Mouse (Mus musculus): ENCODE results near the gene Tom1l2. TPM values are rescaled to one million over a fixed set of nuclear protein-coding genes. Genes with fewer than 3 reads are reported as not detected.

Gene Tom1l2
- total RNA-seq (2014; fragmentation: Nextera tagmentation): 15.9 and 19.0 TPM in 2 replicates
- 3.9 and 5.3 TPM in 2 replicates for total RNA-seq (2017)

DNA sequence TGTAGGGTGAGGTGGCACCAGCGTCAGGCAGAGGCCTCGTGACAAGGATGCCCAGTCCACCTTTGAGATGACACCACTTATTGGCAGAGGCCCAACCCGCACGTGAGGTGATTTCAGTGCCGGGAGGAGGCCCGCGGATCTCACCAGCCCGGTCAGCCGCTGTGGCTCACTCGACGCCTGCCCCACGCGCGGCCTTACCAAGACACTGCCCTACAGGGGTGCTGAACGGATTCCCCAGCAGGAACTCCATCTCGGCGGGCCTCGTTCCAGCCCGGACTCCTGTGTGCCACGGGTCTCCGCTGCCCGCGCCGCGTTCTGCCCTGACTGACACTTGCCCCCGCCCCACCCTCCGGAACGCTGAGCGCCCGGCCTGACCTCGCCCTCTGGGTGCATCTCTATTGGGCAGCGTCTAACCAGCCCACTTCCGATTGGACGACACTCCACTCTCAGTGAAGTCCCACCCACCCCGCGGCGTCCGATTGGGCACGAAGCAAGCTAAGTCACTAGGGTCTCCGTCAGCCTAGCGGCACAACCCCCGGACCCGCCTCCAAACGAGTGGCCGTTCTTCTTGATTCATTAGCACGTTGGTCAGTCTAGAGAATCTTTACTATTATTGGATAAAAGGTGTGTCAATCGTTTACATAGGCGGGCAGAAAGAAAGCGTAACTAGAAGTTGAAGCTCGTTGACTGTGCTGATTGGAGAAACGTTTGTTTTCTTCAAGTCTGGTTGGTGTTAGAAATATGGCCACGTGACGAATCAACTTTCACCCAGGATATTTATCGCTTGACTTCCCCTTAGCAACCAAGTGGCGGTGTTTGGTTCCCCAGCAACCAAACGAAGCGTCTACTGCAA, at the start of gene Tom1l2, which contains the start of gene Drc3:
TSS of gene Tom1l2 (minus strand) at position 347 of the 853 bp plus-strand sequence.
TSS of gene Drc3 (plus strand) at position 771 of the 853 bp plus-strand sequence.
- ATAC-seq (replicated peaks; ENCODE audit: low FRiP score, low TSS enrichment, poor library complexity, severe bottlenecking): peak; percentile 97

GRCm38 (mm10) chr11:60397172-60397571, 44.5 kb upstream of the Tom1l2 start:
- no peak for ATAC-seq (replicated peaks; ENCODE audit: low FRiP score, low TSS enrichment, poor library complexity, severe bottlenecking)

GRCm38 (mm10) chr11:60396546-60396945, 43.8 kb upstream of the Tom1l2 start:
- ATAC-seq (replicated peaks; ENCODE audit: low FRiP score, low TSS enrichment, poor library complexity, severe bottlenecking): no peak

DNA sequence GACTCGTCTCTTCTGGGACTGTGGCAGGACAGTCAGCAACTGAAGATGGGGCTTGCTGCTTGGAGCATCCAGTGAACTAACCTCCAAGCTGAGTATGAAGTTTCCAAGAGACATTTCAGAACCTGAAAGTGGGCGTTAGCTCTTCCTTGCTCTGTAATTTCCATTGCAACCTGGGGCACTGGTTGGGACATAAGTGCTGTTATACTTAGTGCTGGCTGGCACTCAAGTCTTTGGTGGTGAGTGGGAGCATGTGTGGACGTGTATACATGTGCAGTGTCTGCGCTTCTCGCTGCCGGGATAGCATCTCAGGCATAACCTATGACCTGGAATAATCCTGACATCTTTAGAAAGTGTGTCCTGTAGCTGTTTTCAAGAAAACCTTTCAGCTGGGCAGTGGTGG, 38.6 kb upstream of the Tom1l2 start:
- ATAC-seq (replicated peaks; ENCODE audit: low FRiP score, low TSS enrichment, poor library complexity, severe bottlenecking): no peak

DNA sequence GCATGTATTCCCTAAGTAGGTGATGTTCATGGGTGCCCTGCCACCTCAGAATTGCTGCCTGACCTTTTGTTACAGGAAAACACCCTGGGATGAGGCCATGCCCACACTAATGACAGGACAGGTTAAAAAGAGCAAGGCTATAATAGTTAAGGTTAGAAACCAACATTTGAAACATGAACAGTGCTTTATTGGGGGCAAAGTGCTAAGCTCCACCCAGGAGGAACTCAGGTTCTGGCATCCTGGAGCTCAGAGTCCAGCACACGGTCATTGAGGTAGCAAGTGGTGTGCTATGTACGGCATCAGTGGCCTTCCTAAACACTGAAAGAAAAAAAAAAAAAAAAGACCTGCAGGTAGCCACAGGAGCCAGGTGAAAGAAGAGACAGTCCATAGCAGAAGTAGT, 35.2 kb upstream of the Tom1l2 start:
- no peak for ATAC-seq (replicated peaks; ENCODE audit: low FRiP score, low TSS enrichment, poor library complexity, severe bottlenecking)

DNA sequence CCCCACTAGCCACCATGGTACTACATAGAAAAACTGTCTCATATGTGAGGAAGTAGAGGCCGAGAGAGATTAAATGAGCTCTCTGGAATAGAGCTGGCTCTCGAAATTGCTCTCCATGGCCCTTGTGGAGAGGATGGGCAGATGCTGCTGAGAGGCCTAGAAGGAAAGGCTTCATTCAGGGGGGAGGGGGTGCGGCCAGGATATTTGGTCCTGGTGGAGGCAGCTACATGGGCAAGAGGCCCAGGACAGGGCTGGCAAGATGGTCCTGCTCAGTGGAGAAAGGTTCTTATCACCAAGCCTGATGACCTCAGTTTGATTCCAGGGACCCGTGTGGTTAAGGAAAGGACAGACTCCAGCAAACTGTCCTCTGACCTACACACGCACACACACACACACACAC, 33.2 kb upstream of the Tom1l2 start:
- ATAC-seq (replicated peaks; ENCODE audit: low FRiP score, low TSS enrichment, poor library complexity, severe bottlenecking): no peak

DNA sequence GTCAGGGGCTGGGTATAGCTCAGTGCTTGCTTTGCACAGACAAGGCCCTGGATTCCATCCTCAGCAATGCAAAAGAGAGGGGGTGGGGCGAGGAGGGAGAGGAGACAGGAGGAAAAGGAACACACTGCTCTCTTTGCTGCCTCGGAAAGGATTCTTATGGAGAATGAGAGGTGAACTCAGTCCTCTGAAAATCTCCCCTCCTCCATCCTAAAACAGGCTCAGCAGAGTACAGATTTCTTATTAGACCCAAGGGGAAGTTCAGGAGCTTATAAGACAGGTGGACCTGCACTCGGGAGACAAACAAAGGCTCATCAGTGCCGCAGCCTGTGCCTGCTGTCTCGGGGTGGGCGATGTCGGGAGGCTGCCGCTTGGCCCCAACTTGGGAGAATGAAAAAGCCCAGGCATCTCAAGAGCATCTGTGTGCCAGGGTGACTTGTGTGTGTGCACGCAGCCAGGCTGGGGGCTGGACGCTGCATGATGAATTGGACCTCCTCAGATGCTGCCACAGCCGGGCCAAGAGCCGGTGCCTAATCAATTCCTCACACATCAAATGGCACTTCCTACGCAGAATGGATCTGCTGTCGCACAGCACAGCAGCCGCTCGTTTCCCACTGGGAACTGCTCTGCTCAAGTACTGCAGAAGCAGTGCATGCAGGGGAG, 32.2 kb upstream of the Tom1l2 start:
- ATAC-seq (replicated peaks; ENCODE audit: low FRiP score, low TSS enrichment, poor library complexity, severe bottlenecking): no peak

- ATAC-seq (replicated peaks; ENCODE audit: low FRiP score, low TSS enrichment, poor library complexity, severe bottlenecking): no peak
Observed at GRCm38 (mm10) chr11:60383518-60383917, 30.8 kb upstream of the Tom1l2 start.

- ATAC-seq (replicated peaks; ENCODE audit: low FRiP score, low TSS enrichment, poor library complexity, severe bottlenecking): no peak
Observed at GRCm38 (mm10) chr11:60374481-60374880, 21.8 kb upstream of the Tom1l2 start.

DNA sequence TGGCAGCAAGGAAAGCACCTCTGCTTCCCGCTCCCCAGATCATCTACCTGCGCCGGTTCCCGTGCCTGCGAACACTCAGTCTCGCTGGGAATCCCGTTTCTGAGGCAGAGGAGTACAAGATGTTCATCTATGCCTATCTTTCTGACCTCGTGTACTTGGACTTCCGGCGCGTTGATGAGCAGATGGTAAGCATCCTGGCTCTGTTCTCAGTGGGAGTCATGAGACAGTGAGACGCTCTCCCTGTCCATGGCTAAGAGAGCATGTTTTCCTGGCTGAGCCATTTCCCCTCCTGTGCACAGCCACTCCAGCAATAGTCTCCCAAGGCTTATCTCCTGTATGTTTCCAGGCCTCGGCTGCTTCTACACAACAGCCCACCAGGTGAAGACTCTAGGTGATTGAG, 17.7 kb upstream of the Tom1l2 start:
- ATAC-seq (replicated peaks; ENCODE audit: low FRiP score, low TSS enrichment, poor library complexity, severe bottlenecking): no peak

GRCm38 (mm10) chr11:60369448-60369847, 16.7 kb upstream of the Tom1l2 start:
- ATAC-seq (replicated peaks; ENCODE audit: low FRiP score, low TSS enrichment, poor library complexity, severe bottlenecking): no peak

GRCm38 (mm10) chr11:60368909-60369308, 16.2 kb upstream of the Tom1l2 start:
- ATAC-seq (replicated peaks; ENCODE audit: low FRiP score, low TSS enrichment, poor library complexity, severe bottlenecking): no peak

DNA sequence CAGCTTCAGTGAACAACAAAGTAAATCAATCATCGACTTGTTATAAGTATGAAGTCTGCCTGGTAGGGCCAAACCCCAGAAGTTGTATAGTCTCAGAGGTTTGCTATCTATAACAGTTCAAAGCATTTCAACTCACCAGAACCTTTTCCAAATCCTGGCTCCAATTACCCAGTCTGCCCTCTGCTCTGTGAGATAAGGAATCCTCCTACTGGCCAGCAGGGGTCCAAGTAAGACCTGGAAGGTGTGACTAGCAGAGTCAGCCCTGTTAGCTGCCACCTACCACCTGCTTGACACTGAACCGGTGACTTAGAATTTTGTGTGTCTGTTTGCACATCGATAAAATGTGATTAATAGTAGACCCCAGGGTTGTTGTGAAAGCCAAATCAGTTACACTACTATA, 14.6 kb upstream of the Tom1l2 start:
- peak; percentile 51 for ATAC-seq (replicated peaks; ENCODE audit: low FRiP score, low TSS enrichment, poor library complexity, severe bottlenecking)

GRCm38 (mm10) chr11:60366239-60367019, 13.7 kb upstream of the Tom1l2 start:
- no peak for ATAC-seq (replicated peaks; ENCODE audit: low FRiP score, low TSS enrichment, poor library complexity, severe bottlenecking)

- ATAC-seq (replicated peaks; ENCODE audit: low FRiP score, low TSS enrichment, poor library complexity, severe bottlenecking): no peak
Observed at GRCm38 (mm10) chr11:60360631-60361201, 8.0 kb upstream of the Tom1l2 start.

DNA sequence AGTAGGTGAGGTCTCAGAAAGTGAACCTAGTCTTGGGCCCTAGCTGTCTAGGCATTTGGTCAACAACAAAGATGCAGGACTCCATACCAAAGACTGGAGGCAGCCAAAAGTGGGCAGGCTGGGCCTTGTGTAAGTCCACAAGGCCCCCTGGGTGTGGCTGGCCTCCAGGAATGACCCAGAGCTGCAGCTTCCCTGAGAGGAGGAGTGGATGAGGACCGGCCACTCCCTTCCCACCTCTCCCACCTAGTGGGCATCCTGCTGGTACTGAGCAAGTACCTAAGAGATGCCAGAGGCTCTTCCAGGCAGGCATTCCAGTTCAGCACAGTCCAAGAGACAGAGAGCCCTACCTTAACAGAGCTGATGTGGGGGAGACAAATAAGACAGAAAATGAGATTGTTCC, 7.2 kb upstream of the Tom1l2 start:
- ATAC-seq (replicated peaks; ENCODE audit: low FRiP score, low TSS enrichment, poor library complexity, severe bottlenecking): no peak

GRCm38 (mm10) chr11:60359138-60359537, 6.4 kb upstream of the Tom1l2 start:
- no peak for ATAC-seq (replicated peaks; ENCODE audit: low FRiP score, low TSS enrichment, poor library complexity, severe bottlenecking)

GRCm38 (mm10) chr11:60358548-60358947, 5.8 kb upstream of the Tom1l2 start:
- ATAC-seq (replicated peaks; ENCODE audit: low FRiP score, low TSS enrichment, poor library complexity, severe bottlenecking): no peak

DNA sequence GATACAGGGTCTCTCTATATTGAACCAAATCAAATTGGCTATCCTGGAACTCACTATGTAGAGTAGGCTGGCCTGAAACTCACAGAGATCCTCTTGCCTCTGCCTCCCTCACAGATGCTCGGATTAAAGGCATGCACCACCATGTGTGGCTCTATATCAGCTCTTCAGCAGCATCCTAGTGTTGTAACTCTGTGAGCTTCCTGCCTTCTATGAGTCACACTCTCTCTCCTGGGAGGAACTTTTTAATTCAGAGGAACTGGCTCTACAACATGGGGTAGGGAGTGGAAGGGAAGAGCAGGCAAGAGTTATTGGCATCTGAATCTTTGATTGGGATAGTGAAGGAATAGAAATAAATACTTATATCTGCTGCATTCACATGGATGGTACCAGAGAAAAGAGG, 4.4 kb upstream of the Tom1l2 start:
- ATAC-seq (replicated peaks; ENCODE audit: low FRiP score, low TSS enrichment, poor library complexity, severe bottlenecking): no peak

DNA sequence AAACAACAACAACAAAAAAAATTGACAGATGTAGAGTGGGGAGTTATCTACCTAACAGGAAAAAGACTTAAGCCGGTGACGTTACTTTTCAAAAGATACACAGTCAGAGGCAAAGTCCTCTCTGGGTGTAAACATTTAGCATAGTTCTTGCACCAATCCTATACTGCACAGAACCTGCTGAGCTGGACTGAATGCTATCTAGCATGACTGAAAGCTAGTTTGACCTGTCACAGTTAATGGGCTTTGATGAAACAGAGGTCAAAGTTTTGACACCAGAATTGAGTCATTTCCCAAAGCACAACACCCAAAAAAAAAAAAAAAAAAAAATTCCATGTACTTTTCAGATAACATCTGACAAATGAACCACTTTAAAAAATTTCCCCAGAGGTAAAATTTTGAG, 3.2 kb upstream of the Tom1l2 start:
- ATAC-seq (replicated peaks; ENCODE audit: low FRiP score, low TSS enrichment, poor library complexity, severe bottlenecking): no peak

All from megakaryocyte-erythroid progenitor cell, adult 5-6 weeks (primary cell).